Mouse (Mus musculus) hindbrain, embryonic 15.5 days (tissue): ENCODE data around the gene Card9. TPM values are rescaled to one million over a fixed set of nuclear protein-coding genes. Genes with fewer than 3 reads are reported as not detected.

Experiments
- ATAC-seq: fragments of 200-750 bp; cut with Nextera tagmentation; 2 replicates; pipeline ENCODE4 v1.8.0; 2017; ENCODE audit warnings: low read depth, moderate number of reproducible peaks, moderate TSS enrichment; ENCODE audit not compliant: low FRiP score
- H3K27ac ChIP-seq: fragments of 300-500 bp; sonication (generic); replicated peaks from 2 replicates; pipeline ENCODE4 v1.5.1; 2015; ENCODE audit warnings: mild to moderate bottlenecking, inconsistent platforms
- H3K27me3 ChIP-seq: fragments of 300-500 bp; sonication (generic); 2 replicates; pipeline ENCODE4 v1.6.1; 2015; ENCODE audit warnings: control low read depth, inconsistent platforms
- H3K36me3 ChIP-seq: fragments of 300-500 bp; sonication (generic); 2 replicates; pipeline ENCODE4 v1.6.1; 2015; ENCODE audit warnings: control low read depth, inconsistent platforms
- H3K4me1 ChIP-seq: fragments of 300-500 bp; sonication (generic); replicated peaks from 2 replicates; pipeline ENCODE4 v1.6.1; 2015; ENCODE audit warnings: control low read depth, inconsistent platforms
- H3K4me2 ChIP-seq: fragments of 300-500 bp; sonication (generic); 2 replicates; pipeline ENCODE4 v1.6.1; 2015; ENCODE audit warnings: moderate library complexity, mild to moderate bottlenecking, inconsistent platforms
- H3K4me3 ChIP-seq: fragments of 300-500 bp; sonication (generic); 2 replicates; pipeline ENCODE4 v1.5.1; 2015; ENCODE audit warnings: mild to moderate bottlenecking, inconsistent platforms
- H3K9ac ChIP-seq: fragments of 300-500 bp; sonication (generic); 2 replicates; pipeline ENCODE4 v1.6.1; 2015; ENCODE audit warnings: inconsistent platforms
- H3K9me3 ChIP-seq: fragments of 300-500 bp; sonication (generic); 2 replicates; pipeline ENCODE4 v1.6.1; 2016; ENCODE audit warnings: control low read depth, inconsistent platforms
- WGBS: fragments of 180-500 bp; shearing (Covaris S2); methylation state at CpG from one replicate; pipeline ENCODE4 v1.1.7; 2015; 5-methylcytosine and 5-hydroxymethylcytosine counted together
- polyA plus RNA-seq: library from polyadenylated mRNA; unstranded; fragments of >200 nt; fragmentation: Nextera tagmentation; extraction: Ambion mirVana; gene quantifications from 2 replicates; pipeline ENCODE4 v1.2.1, GENCODE M21; 2015

The Card9 gene
- polyA plus RNA-seq, 1 experiment from 2014 or later: 3.2 TPM

GRCm38 (mm10) chr2:26312812-26313211 lies 47.9 kb downstream of the Card9 start:
- 70% methylated on average over 2 of the region's 2 CpGs for WGBS
- H3K9me3 ChIP-seq: no peaks in the 10 kb centered on the region
- H3K27ac ChIP-seq: no peak overlapping the region
- no peaks in the 10 kb centered on the region for H3K36me3 ChIP-seq
- no peak overlapping the region for H3K4me2 ChIP-seq
- H3K9ac ChIP-seq: no peak overlapping the region
- peaks cover 29% of the 10 kb centered on the region for H3K4me1 ChIP-seq
- no peak overlapping the region for H3K4me3 ChIP-seq
- H3K27me3 ChIP-seq: no peaks in the 10 kb centered on the region
- ATAC-seq: no peak

GRCm38 (mm10) chr2:26311936-26312335 lies 48.8 kb downstream of the Card9 start:
- no peak overlapping the region for H3K4me3 ChIP-seq
- no peak overlapping the region for H3K9ac ChIP-seq
- H3K4me2 ChIP-seq: no peak overlapping the region
- H3K36me3 ChIP-seq: no peaks in the 10 kb centered on the region
- H3K4me1 ChIP-seq: peaks cover 20% of the 10 kb centered on the region
- WGBS: 73% methylated on average over 5 of the region's 5 CpGs
- H3K9me3 ChIP-seq: no peaks in the 10 kb centered on the region
- no peak for ATAC-seq
- no peaks in the 10 kb centered on the region for H3K27me3 ChIP-seq
- no peak overlapping the region for H3K27ac ChIP-seq

GRCm38 (mm10) chr2:26309739-26310138 lies 51.0 kb downstream of the Card9 start:
- H3K9me3 ChIP-seq: no peaks in the 10 kb centered on the region
- 17% methylated on average over 10 of the region's 10 CpGs for WGBS
- H3K9ac ChIP-seq: no peak overlapping the region
- no peak overlapping the region; the same call in 1 of the 2 replicates for H3K27ac ChIP-seq
- H3K36me3 ChIP-seq: no peaks in the 10 kb centered on the region
- H3K4me2 ChIP-seq: no peak overlapping the region
- ATAC-seq: 0 out of 2 replicates have a peak, but pooled peaks have one; percentile 16
- no peak overlapping the region for H3K4me3 ChIP-seq
- peaks cover 7% of the 10 kb centered on the region for H3K4me1 ChIP-seq
- H3K27me3 ChIP-seq: no peaks in the 10 kb centered on the region

GRCm38 (mm10) chr2:26306702-26307101 lies 54.0 kb downstream of the Card9 start:
- no peak overlapping the region for H3K4me3 ChIP-seq
- no peak overlapping the region for H3K27ac ChIP-seq
- H3K4me2 ChIP-seq: no peak overlapping the region
- H3K36me3 ChIP-seq: no peaks in the 10 kb centered on the region
- 94% methylated on average over 3 of the region's 3 CpGs for WGBS
- no peaks in the 10 kb centered on the region for H3K27me3 ChIP-seq
- no peaks in the 10 kb centered on the region for H3K9me3 ChIP-seq
- no peak overlapping the region for H3K9ac ChIP-seq
- peaks cover 3% of the 10 kb centered on the region; the same call in 1 of the 2 replicates for H3K4me1 ChIP-seq
- ATAC-seq: no peak

GRCm38 (mm10) chr2:26305555-26305954 lies 55.2 kb downstream of the Card9 start:
- Histone ChIP-seq H3K9me3 (no peaks in the 10 kb centered on the region), H3K4me1 (peaks cover 5% of the 10 kb centered on the region), H3K36me3 (no peaks in the 10 kb centered on the region), H3K27me3 (no peaks in the 10 kb centered on the region), H3K4me2 (no peak overlapping the region), H3K27ac (no peak overlapping the region), H3K4me3 (no peak overlapping the region), H3K9ac (no peak overlapping the region)
- ATAC-seq: no peak
- WGBS: 74% methylated on average over 2 of the region's 2 CpGs

- no peak for ATAC-seq
- Histone ChIP-seq H3K4me3 (no peak overlapping the region), H3K4me1 (peaks cover 10% of the 10 kb centered on the region), H3K27me3 (no peaks in the 10 kb centered on the region), H3K9ac (no peak overlapping the region), H3K36me3 (no peaks in the 10 kb centered on the region), H3K27ac (no peak overlapping the region), H3K4me2 (no peak overlapping the region), H3K9me3 (no peaks in the 10 kb centered on the region)
- 69% methylated on average over 1 of the region's 1 CpGs for WGBS
These were observed 56.0 kb downstream of the Card9 start for GRCm38 (mm10) chr2:26304711-26305110.

Other genes starting within 250 kb of the Card9 start
- 18.0 and 21.3 TPM in 2 replicates for gene Nacc2, start 237.7 kb downstream of the Card9 start, polyA plus RNA-seq
- gene Lhx3, start 152.6 kb downstream of the Card9 start, polyA plus RNA-seq: 4.1 and 4.2 TPM in 2 replicates
- 16.7 and 16.9 TPM in 2 replicates for gene Qsox2, start 123.4 kb downstream of the Card9 start, polyA plus RNA-seq
- gene Ccdc187, start 66.4 kb downstream of the Card9 start, polyA plus RNA-seq: 0.16 and 0.25 TPM in 2 replicates
- gene Gpsm1, start 45.4 kb downstream of the Card9 start, polyA plus RNA-seq: 177 and 199 TPM in 2 replicates
- 28.3 and 32.6 TPM in 2 replicates for gene Dnlz, start 8.8 kb downstream of the Card9 start, polyA plus RNA-seq
- 30.6 and 40.5 TPM in 2 replicates for gene Snapc4, start 19.7 kb upstream of the Card9 start, polyA plus RNA-seq
- 151 and 163 TPM in 2 replicates for gene Entr1, start 28.4 kb upstream of the Card9 start, polyA plus RNA-seq
- gene Pmpca, start 28.4 kb upstream of the Card9 start, polyA plus RNA-seq: 90.0 and 91.9 TPM in 2 replicates
- gene Inpp5e, start 48.3 kb upstream of the Card9 start, polyA plus RNA-seq: 25.9 and 26.1 TPM in 2 replicates
- gene Sec16a, start 84.3 kb upstream of the Card9 start, polyA plus RNA-seq: 17.5 and 21.6 TPM in 2 replicates
- 16.3 and 18.2 TPM in 2 replicates for gene Notch1, start 155.7 kb upstream of the Card9 start, polyA plus RNA-seq
- 70.7 and 75.3 TPM in 2 replicates for gene Egfl7, start 219.1 kb upstream of the Card9 start, polyA plus RNA-seq
- gene Gm20532, start 225.7 kb upstream of the Card9 start, polyA plus RNA-seq: not detected in 2 replicates
- 6.1 and 6.6 TPM in 2 replicates for gene Agpat2, start 243.5 kb upstream of the Card9 start, polyA plus RNA-seq